ENCODE assay signal across 8 mouse cellular contexts in the genomic region with DNA sequence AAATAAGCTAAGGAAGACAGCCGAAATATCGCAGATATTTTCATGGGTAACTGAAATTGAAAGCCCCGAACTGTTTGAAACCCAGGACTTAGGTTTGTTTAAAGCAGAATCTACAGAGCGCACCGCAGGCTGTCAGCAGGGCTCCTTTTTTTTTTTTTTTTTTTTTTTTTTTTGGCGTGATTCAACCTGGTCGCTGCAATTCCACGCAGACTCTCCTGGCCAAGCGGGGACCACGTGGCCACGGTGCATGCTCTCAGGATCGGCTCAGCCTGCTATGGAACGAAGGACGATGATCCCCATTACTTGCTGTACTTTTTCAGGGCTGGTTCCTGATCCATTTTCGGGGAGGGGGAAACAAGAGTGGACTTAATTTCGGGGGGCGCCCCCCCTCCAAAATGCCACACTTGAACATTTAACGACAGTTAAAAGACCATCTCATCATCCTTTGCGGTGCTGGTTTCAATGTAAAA. TPM values are rescaled to one million over a fixed set of nuclear protein-coding genes. Genes with fewer than 3 reads are reported as not detected.
A peak's percentile ranks its signal among the peaks of the same experiment; 100 is the strongest.
DNase-seq lines count a peak whose midpoint lies in the region; ATAC-seq and TF ChIP-seq lines count a peak whose summit lies in the region.

No protein-coding gene starts in this region.

- no peak for TF ChIP-seq CTCF in olfactory bulb, adult 2 months (IDR thresholded peaks at IDR 0.05; ENCODE audit: insufficient read depth, low read depth, low read length)

- peaks cover 24% of the 10 kb centered on the region for H3K4me1 ChIP-seq in kidney, embryonic 16.5 days (ENCODE audit: insufficient read depth, low read length)
- peaks cover 30% of the 10 kb centered on the region for H3K4me1 ChIP-seq in embryonic facial prominence, embryonic 15.5 days
- H3K4me1 ChIP-seq in hindbrain, embryonic 16.5 days (ENCODE audit: control insufficient read depth, insufficient read depth, low read depth, low read length): peaks cover 27% of the 10 kb centered on the region
- H3K4me1 ChIP-seq in liver, embryonic 15.5 days (replicated peaks): peaks cover 63% of the 10 kb centered on the region
- H3K4me1 ChIP-seq in olfactory bulb, adult 2 months (ENCODE audit: control insufficient read depth, insufficient read depth, low read length): peaks cover 17% of the 10 kb centered on the region

- peak overlapping the region; percentile 98 for H3K4me2 ChIP-seq in kidney, embryonic 16.5 days (replicated peaks; ENCODE audit: low read depth, low read length)
- peak overlapping the region; percentile 97 for H3K4me2 ChIP-seq in embryonic facial prominence, embryonic 15.5 days (replicated peaks)
- H3K4me2 ChIP-seq in hindbrain, embryonic 16.5 days (ENCODE audit: low read length): peak overlapping the region; percentile 78
- peak overlapping the region; percentile 98 for H3K4me2 ChIP-seq in liver, embryonic 15.5 days

- no peaks in the 10 kb centered on the region for H3K36me3 ChIP-seq in kidney, embryonic 16.5 days (ENCODE audit: insufficient read depth, low read length)
- H3K36me3 ChIP-seq in embryonic facial prominence, embryonic 15.5 days: no peaks in the 10 kb centered on the region
- no peaks in the 10 kb centered on the region for H3K36me3 ChIP-seq in hindbrain, embryonic 16.5 days (ENCODE audit: control insufficient read depth, insufficient read depth, low read length)
- no peaks in the 10 kb centered on the region for H3K36me3 ChIP-seq in liver, embryonic 15.5 days (replicated peaks)

- TF ChIP-seq POLR2A in olfactory bulb, adult 2 months (IDR thresholded peaks at IDR 0.05; ENCODE audit: insufficient read depth, low read depth, low read length): no peak

- H3K27me3 ChIP-seq in kidney, embryonic 16.5 days (ENCODE audit: insufficient read depth, low read length): peaks cover 29% of the 10 kb centered on the region
- peaks cover 20% of the 10 kb centered on the region; the same call in 1 of the 2 replicates for H3K27me3 ChIP-seq in embryonic facial prominence, embryonic 15.5 days
- no peaks in the 10 kb centered on the region for H3K27me3 ChIP-seq in hindbrain, embryonic 16.5 days (replicated peaks; ENCODE audit: control insufficient read depth, insufficient read depth, low read length)
- no peaks in the 10 kb centered on the region for H3K27me3 ChIP-seq in liver, embryonic 15.5 days

- H3K27ac ChIP-seq in kidney, embryonic 16.5 days (ENCODE audit: low read length): no peak overlapping the region
- H3K27ac ChIP-seq in embryonic facial prominence, embryonic 15.5 days (replicated peaks): no peak overlapping the region
- H3K27ac ChIP-seq in hindbrain, embryonic 16.5 days (ENCODE audit: low read depth, low read length): peak overlapping the region; percentile 92
- H3K27ac ChIP-seq in liver, embryonic 15.5 days (replicated peaks): peak overlapping the region; percentile 97
- peak overlapping the region; percentile 96 for H3K27ac ChIP-seq in olfactory bulb, adult 2 months (ENCODE audit: insufficient read depth, low read depth, low read length)

- peak overlapping the region; percentile 79 for H3K9ac ChIP-seq in kidney, embryonic 16.5 days (replicated peaks; ENCODE audit: low read length)
- H3K9ac ChIP-seq in embryonic facial prominence, embryonic 15.5 days: peak overlapping the region; percentile 26; the same call in 1 of the 2 replicates
- peak overlapping the region; percentile 78 for H3K9ac ChIP-seq in hindbrain, embryonic 16.5 days (ENCODE audit: low read depth, low read length)
- peak overlapping the region; percentile 89 for H3K9ac ChIP-seq in liver, embryonic 15.5 days

- no peak for DNase-seq in kidney, adult 18-20 months
- DNase-seq in adrenal gland, postnatal 10 days: peak; percentile 73

- no peak for ATAC-seq in kidney, embryonic 16.5 days (ENCODE audit: low FRiP score, low TSS enrichment)
- no peak for ATAC-seq in embryonic facial prominence, embryonic 15.5 days (ENCODE audit: insufficient number of reproducible peaks, low FRiP score, low TSS enrichment, low read depth)
- no peak for ATAC-seq in hindbrain, embryonic 16.5 days
- ATAC-seq in liver, embryonic 15.5 days (ENCODE audit: insufficient read depth): no peak
- no peak for ATAC-seq in megakaryocyte progenitor cell, adult 5-6 weeks (replicated peaks; ENCODE audit: poor library complexity)

- H3K4me3 ChIP-seq in kidney, embryonic 16.5 days (ENCODE audit: low read length): peak overlapping the region; percentile 74
- peak overlapping the region; percentile 69 for H3K4me3 ChIP-seq in embryonic facial prominence, embryonic 15.5 days (replicated peaks)
- H3K4me3 ChIP-seq in hindbrain, embryonic 16.5 days (ENCODE audit: low read length): peak overlapping the region; percentile 73
- peak overlapping the region; percentile 92 for H3K4me3 ChIP-seq in liver, embryonic 15.5 days (replicated peaks)
- H3K4me3 ChIP-seq in olfactory bulb, adult 2 months (ENCODE audit: insufficient read depth, low read depth, low read length): peak overlapping the region; percentile 92

- WGBS in kidney, embryonic 16.5 days: 1% methylated on average over 19 of the region's 19 CpGs
- WGBS in embryonic facial prominence, embryonic 15.5 days: 2% methylated on average over 19 of the region's 19 CpGs
- under 1% methylated on average over 19 of the region's 19 CpGs for WGBS in hindbrain, embryonic 16.5 days
- WGBS in liver, embryonic 15.5 days (ENCODE audit: insufficient replicate concordance): under 1% methylated on average over 19 of the region's 19 CpGs
- WGBS in olfactory bulb, adult 2 months: under 1% methylated on average over 19 of the region's 19 CpGs

- H3K9me3 ChIP-seq in kidney, embryonic 16.5 days (ENCODE audit: low read length): no peaks in the 10 kb centered on the region
- H3K9me3 ChIP-seq in embryonic facial prominence, embryonic 15.5 days (replicated peaks): no peaks in the 10 kb centered on the region
- no peaks in the 10 kb centered on the region for H3K9me3 ChIP-seq in hindbrain, embryonic 16.5 days (ENCODE audit: control insufficient read depth, low read length)
- no peaks in the 10 kb centered on the region for H3K9me3 ChIP-seq in liver, embryonic 15.5 days (replicated peaks)

RNA-seq across cellular contexts. Expression of gene Frat1, which starts 1.4 kb away (rescaled TPM):
- 6.2 and 6.5 TPM in 2 replicates for polyA plus RNA-seq in kidney, embryonic 16.5 days (2015; fragmentation: Nextera tagmentation; extraction: Ambion mirVana)
- 10 to 100 TPM in 1 of 2 experiments, 1 to 10 TPM in 1; 8.6 to 11.7 TPM for total RNA-seq in adrenal gland, postnatal 10 days (2021)
- 6.6 and 7.0 TPM in 2 replicates for polyA plus RNA-seq in embryonic facial prominence, embryonic 15.5 days (2015; fragmentation: Nextera tagmentation; extraction: Ambion mirVana)
- polyA plus RNA-seq in hindbrain, embryonic 16.5 days (2015; fragmentation: Nextera tagmentation; extraction: Ambion mirVana): 18.2 and 19.6 TPM in 2 replicates
- 8.5 and 9.1 TPM in 2 replicates for polyA plus RNA-seq in liver, embryonic 15.5 days (2015; fragmentation: Nextera tagmentation; extraction: Ambion mirVana)
- not detected in 2 replicates for polyA plus RNA-seq in olfactory bulb, adult 2 months (2012; ENCODE audit: insufficient read depth, insufficient read length, low replicate concordance, missing spikeins)
- 9.1 TPM in 2 replicates for total RNA-seq in megakaryocyte progenitor cell, adult 5-6 weeks (2015)
- 9.5 and 11.7 TPM in 2 replicates for total RNA-seq in megakaryocyte progenitor cell, adult 5-6 weeks (2017)

RNA-seq across cellular contexts. Expression of gene Frat2, which starts 16.8 kb away (rescaled TPM):
- polyA plus RNA-seq in kidney, embryonic 16.5 days (2015; fragmentation: Nextera tagmentation; extraction: Ambion mirVana): 3.7 and 4.7 TPM in 2 replicates
- total RNA-seq in adrenal gland, postnatal 10 days (2021): 1 to 10 TPM; 4.8 to 7.1 TPM
- polyA plus RNA-seq in embryonic facial prominence, embryonic 15.5 days (2015; fragmentation: Nextera tagmentation; extraction: Ambion mirVana): 5.6 and 7.1 TPM in 2 replicates
- polyA plus RNA-seq in hindbrain, embryonic 16.5 days (2015; fragmentation: Nextera tagmentation; extraction: Ambion mirVana): 4.3 and 4.6 TPM in 2 replicates
- polyA plus RNA-seq in liver, embryonic 15.5 days (2015; fragmentation: Nextera tagmentation; extraction: Ambion mirVana): 4.4 and 4.5 TPM in 2 replicates
- polyA plus RNA-seq in olfactory bulb, adult 2 months (2012; ENCODE audit: insufficient read depth, insufficient read length, low replicate concordance, missing spikeins): not detected in 2 replicates
- 25.2 and 27.8 TPM in 2 replicates for total RNA-seq in megakaryocyte progenitor cell, adult 5-6 weeks (2015)
- 28.2 and 29.8 TPM in 2 replicates for total RNA-seq in megakaryocyte progenitor cell, adult 5-6 weeks (2017)

RNA-seq across cellular contexts. Expression of gene Arhgap19, which starts 29.3 kb away (rescaled TPM):
- 28.0 and 31.1 TPM in 2 replicates for polyA plus RNA-seq in kidney, embryonic 16.5 days (2015; fragmentation: Nextera tagmentation; extraction: Ambion mirVana)
- total RNA-seq in adrenal gland, postnatal 10 days (2021): 1 to 10 TPM; 7.6 to 8.6 TPM
- 17.3 and 17.5 TPM in 2 replicates for polyA plus RNA-seq in embryonic facial prominence, embryonic 15.5 days (2015; fragmentation: Nextera tagmentation; extraction: Ambion mirVana)
- polyA plus RNA-seq in hindbrain, embryonic 16.5 days (2015; fragmentation: Nextera tagmentation; extraction: Ambion mirVana): 3.8 and 5.9 TPM in 2 replicates
- polyA plus RNA-seq in liver, embryonic 15.5 days (2015; fragmentation: Nextera tagmentation; extraction: Ambion mirVana): 26.6 and 29.4 TPM in 2 replicates
- polyA plus RNA-seq in olfactory bulb, adult 2 months (2012; ENCODE audit: insufficient read depth, insufficient read length, low replicate concordance, missing spikeins): not detected in 2 replicates
- 48.6 and 50.6 TPM in 2 replicates for total RNA-seq in megakaryocyte progenitor cell, adult 5-6 weeks (2015)
- 56.7 and 57.3 TPM in 2 replicates for total RNA-seq in megakaryocyte progenitor cell, adult 5-6 weeks (2017)

Comparison
In these comparisons a context has a peak if more than half of its experiments do, and no peak if none do; other contexts are left out.
1. H3K27ac ChIP-seq: peak in hindbrain, embryonic 16.5 days (single experiment), liver, embryonic 15.5 days (single experiment) and olfactory bulb, adult 2 months (single experiment); none in kidney, embryonic 16.5 days (single experiment) and embryonic facial prominence, embryonic 15.5 days (single experiment).
2. H3K9ac ChIP-seq: peak in every context shown above with its lines; median percentile 89 in liver, embryonic 15.5 days; 79 in kidney, embryonic 16.5 days; 78 in hindbrain, embryonic 16.5 days; 26 in embryonic facial prominence, embryonic 15.5 days.
3. Peak in every context shown above with its lines, with median percentiles within 50 percentile points of each other: H3K4me2 ChIP-seq and H3K4me3 ChIP-seq.